Mouse (Mus musculus): ENCODE results near the gene Prdm2. TPM values are rescaled to one million over a fixed set of nuclear protein-coding genes. Genes with fewer than 3 reads are reported as not detected.

Prdm2 gene
- total RNA-seq, 2 experiments from 2014 or later: 20.8 to 22.7 TPM

- no peak for DNase-seq
Observed at GRCm38 (mm10) chr4:143154571-143154970, 58.2 kb downstream of the Prdm2 start.

- no peak for DNase-seq
Observed at GRCm38 (mm10) chr4:143152634-143153033, 60.2 kb downstream of the Prdm2 start.

GRCm38 (mm10) chr4:143151267-143151666, 61.5 kb downstream of the Prdm2 start:
- DNase-seq: peak in 1 of 2 experiments; percentile 47

- no peak for DNase-seq
Observed at GRCm38 (mm10) chr4:143147666-143148065, 65.1 kb downstream of the Prdm2 start.

GRCm38 (mm10) chr4:143143615-143144014, 69.2 kb downstream of the Prdm2 start:
- no peak for DNase-seq

GRCm38 (mm10) chr4:143141645-143142259, 71.0 kb downstream of the Prdm2 start:
- DNase-seq: no peak

GRCm38 (mm10) chr4:143140940-143141339, 71.9 kb downstream of the Prdm2 start:
- DNase-seq: no peak

GRCm38 (mm10) chr4:143132433-143132832, 80.4 kb downstream of the Prdm2 start:
- DNase-seq: no peak

- no peak for DNase-seq
Observed at GRCm38 (mm10) chr4:143130441-143130840, 82.4 kb downstream of the Prdm2 start.

- DNase-seq: no peak
Observed at GRCm38 (mm10) chr4:143129261-143129760, 83.5 kb downstream of the Prdm2 start.

GRCm38 (mm10) chr4:143127171-143127570, 85.6 kb downstream of the Prdm2 start:
- DNase-seq: no peak

- no peak for DNase-seq
Observed at GRCm38 (mm10) chr4:143126476-143126875, 86.3 kb downstream of the Prdm2 start.

GRCm38 (mm10) chr4:143125290-143125689, 87.5 kb downstream of the Prdm2 start:
- DNase-seq: no peak

GRCm38 (mm10) chr4:143123043-143123442, 89.8 kb downstream of the Prdm2 start:
- peak; percentile 51 to 58 for DNase-seq

GRCm38 (mm10) chr4:143121174-143121573, 91.6 kb downstream of the Prdm2 start:
- DNase-seq: no peak

GRCm38 (mm10) chr4:143120008-143120407, 92.8 kb downstream of the Prdm2 start:
- DNase-seq: peak; percentile 66 to 69

GRCm38 (mm10) chr4:143118843-143119242, 94.0 kb downstream of the Prdm2 start:
- peak; percentile 81 to 89 for DNase-seq

GRCm38 (mm10) chr4:143115851-143116250, 96.9 kb downstream of the Prdm2 start:
- DNase-seq: no peak

- no peak for DNase-seq
Observed at GRCm38 (mm10) chr4:143114232-143114979, 98.4 kb downstream of the Prdm2 start.

- DNase-seq: peak; percentile 79 to 82
Observed at GRCm38 (mm10) chr4:143112985-143113384, 99.8 kb downstream of the Prdm2 start.

- no peak for DNase-seq
Observed at GRCm38 (mm10) chr4:143112439-143112838, 100.4 kb downstream of the Prdm2 start.

GRCm38 (mm10) chr4:143111872-143112271, 100.9 kb downstream of the Prdm2 start:
- no peak for DNase-seq

GRCm38 (mm10) chr4:143108552-143108951, 104.2 kb downstream of the Prdm2 start:
- DNase-seq: no peak

GRCm38 (mm10) chr4:143106971-143107370, 105.8 kb downstream of the Prdm2 start:
- DNase-seq: no peak

All from heart, adult 18-20 months (tissue).